Mouse (Mus musculus): ENCODE measurements around the gene Cuedc2. TPM values are rescaled to one million over a fixed set of nuclear protein-coding genes. Genes with fewer than 3 reads are reported as not detected.

The Cuedc2 gene
- polyA plus RNA-seq, 1 experiment from 2014 or later, result 169 TPM

DNA sequence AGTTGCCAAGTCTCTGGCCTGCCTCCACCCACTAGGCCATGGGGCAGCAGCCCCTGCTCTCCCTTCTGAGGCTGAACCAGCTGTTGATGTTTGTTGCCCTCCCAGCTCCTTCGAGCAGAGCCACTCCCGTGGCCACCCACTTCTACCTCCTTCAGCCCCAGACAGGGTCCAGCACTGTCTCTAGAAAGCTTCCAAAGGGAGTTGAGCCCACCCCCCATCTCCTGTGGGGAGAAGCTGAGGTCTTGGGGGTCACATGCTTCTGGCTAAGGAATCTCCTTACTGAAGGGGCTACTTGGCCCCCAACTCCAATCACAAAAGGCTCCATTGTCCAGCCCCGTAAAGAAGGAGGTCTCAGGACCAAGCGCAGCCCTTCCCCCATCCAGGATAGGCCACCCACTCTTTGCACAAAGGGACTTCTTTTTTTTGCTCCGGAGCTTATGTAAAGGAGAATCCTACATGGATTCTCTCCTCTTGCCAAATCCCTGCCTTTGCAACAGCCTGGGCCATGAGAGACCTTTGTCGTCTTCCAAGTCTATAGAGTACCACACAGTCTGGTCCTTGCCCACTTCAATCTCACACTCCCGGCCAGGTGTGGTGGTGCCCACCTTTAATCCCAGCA, 5.7 kb downstream of the Cuedc2 start:
- Histone ChIP-seq H3K36me3 (ENCODE audit: control insufficient read depth, insufficient read depth, low read length) (peaks cover 11% of the 10 kb centered on the region), H3K27me3 (ENCODE audit: control insufficient read depth, insufficient read depth, low read length) (no peaks in the 10 kb centered on the region), H3K4me1 (ENCODE audit: control insufficient read depth, insufficient read depth, low read length) (peaks cover 14% of the 10 kb centered on the region), H3K27ac (ENCODE audit: low read length) (no peak overlapping the region), H3K9ac (replicated peaks; ENCODE audit: low read depth, low read length) (no peak overlapping the region), H3K9me3 (ENCODE audit: control insufficient read depth, low read depth, low read length) (no peaks in the 10 kb centered on the region), H3K4me3 (ENCODE audit: low read depth, low read length) (no peak overlapping the region), H3K4me2 (replicated peaks; ENCODE audit: low read depth, low read length) (no peak overlapping the region)
- WGBS, result 70% methylated on average over 7 of the region's 7 CpGs
- no peak for ATAC-seq (ENCODE audit: insufficient number of reproducible peaks, insufficient read depth, low FRiP score, low read depth)

DNA sequence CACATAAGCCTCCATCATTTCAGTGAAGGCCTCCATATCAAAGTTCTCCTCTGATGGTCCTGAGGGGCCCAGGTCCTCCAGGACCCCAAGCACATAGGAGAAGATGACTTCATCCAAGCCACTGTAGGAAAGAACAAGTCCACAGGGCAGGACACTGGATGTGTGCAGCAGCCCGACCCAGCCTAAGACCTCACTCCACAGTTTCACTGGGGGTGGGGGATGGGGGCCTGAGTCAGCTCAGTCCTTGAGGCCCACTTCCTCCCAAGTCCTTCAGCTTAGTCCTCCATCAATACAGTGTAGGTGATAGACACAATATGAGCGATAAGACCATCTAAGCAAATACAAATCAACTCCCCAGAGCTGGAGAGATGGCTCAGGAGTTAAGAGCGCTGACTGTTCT, 6.6 kb downstream of the Cuedc2 start:
- ATAC-seq (ENCODE audit: insufficient number of reproducible peaks, insufficient read depth, low FRiP score, low read depth), result no peak
- Histone ChIP-seq H3K4me1 (ENCODE audit: control insufficient read depth, insufficient read depth, low read length) (peaks cover 14% of the 10 kb centered on the region), H3K36me3 (ENCODE audit: control insufficient read depth, insufficient read depth, low read length) (peaks cover 11% of the 10 kb centered on the region), H3K9ac (replicated peaks; ENCODE audit: low read depth, low read length) (no peak overlapping the region), H3K9me3 (ENCODE audit: control insufficient read depth, low read depth, low read length) (no peaks in the 10 kb centered on the region), H3K4me3 (ENCODE audit: low read depth, low read length) (no peak overlapping the region), H3K27ac (ENCODE audit: low read length) (no peak overlapping the region), H3K4me2 (replicated peaks; ENCODE audit: low read depth, low read length) (no peak overlapping the region), H3K27me3 (ENCODE audit: control insufficient read depth, insufficient read depth, low read length) (0 out of 2 replicates have a peak, but pooled peaks cover under 1% of the 10 kb centered on the region)
- WGBS, result 78% methylated on average over 3 of the region's 3 CpGs

DNA sequence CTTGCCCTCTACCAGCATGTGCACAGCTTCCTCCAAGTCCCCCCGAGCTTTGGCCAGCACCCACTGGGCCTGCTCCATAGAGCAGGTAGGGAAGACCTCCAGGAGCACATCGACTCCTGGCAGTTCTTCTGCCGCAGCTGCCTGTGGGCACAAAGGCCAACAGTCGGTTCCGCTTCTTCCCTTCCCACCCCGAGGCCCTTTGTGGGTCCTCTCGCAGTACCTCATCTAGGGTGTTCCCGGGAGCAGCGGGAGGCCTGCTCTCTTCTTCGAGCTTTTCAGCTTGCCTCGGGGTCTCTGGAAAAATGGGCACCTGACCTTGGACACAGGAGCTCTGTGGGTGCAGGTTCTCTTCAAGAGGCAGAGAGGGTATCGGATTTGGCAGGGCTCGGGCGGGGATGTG, 7.2 kb downstream of the Cuedc2 start:
- H3K4me2 ChIP-seq (replicated peaks; ENCODE audit: low read depth, low read length), result no peak overlapping the region
- peaks cover 11% of the 10 kb centered on the region for H3K36me3 ChIP-seq (ENCODE audit: control insufficient read depth, insufficient read depth, low read length)
- WGBS, result 87% methylated on average over 14 of the region's 14 CpGs
- H3K4me1 ChIP-seq (ENCODE audit: control insufficient read depth, insufficient read depth, low read length), result peaks cover 19% of the 10 kb centered on the region
- no peak overlapping the region for H3K27ac ChIP-seq (ENCODE audit: low read length)
- no peak for ATAC-seq (ENCODE audit: insufficient number of reproducible peaks, insufficient read depth, low FRiP score, low read depth)
- peaks cover 6% of the 10 kb centered on the region; the same call in 1 of the 2 replicates for H3K27me3 ChIP-seq (ENCODE audit: control insufficient read depth, insufficient read depth, low read length)
- H3K9ac ChIP-seq (replicated peaks; ENCODE audit: low read depth, low read length), result no peak overlapping the region
- no peaks in the 10 kb centered on the region for H3K9me3 ChIP-seq (ENCODE audit: control insufficient read depth, low read depth, low read length)
- H3K4me3 ChIP-seq (ENCODE audit: low read depth, low read length), result no peak overlapping the region

DNA sequence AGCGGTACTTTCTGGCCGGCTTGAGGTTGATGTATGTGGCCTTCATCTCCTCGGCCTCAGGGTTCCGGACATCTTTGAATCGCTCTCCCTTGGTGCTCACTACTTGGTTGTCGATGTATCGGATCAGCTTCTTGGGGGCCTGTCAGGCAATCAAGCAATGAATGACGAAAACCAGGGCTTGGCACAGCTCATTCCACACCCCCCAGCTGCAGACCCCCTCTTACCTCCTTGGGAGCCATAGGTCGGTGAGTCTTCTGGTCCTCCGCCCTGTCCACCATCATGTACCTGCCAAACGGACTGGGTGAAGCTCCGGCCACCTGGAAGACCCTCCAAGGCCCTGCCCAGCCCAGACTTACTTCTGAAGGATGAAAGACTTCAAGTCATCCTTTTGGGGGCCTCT, 7.8 kb downstream of the Cuedc2 start:
- ATAC-seq (ENCODE audit: insufficient number of reproducible peaks, insufficient read depth, low FRiP score, low read depth), result no peak
- Histone ChIP-seq H3K9me3 (ENCODE audit: control insufficient read depth, low read depth, low read length) (no peaks in the 10 kb centered on the region), H3K4me2 (replicated peaks; ENCODE audit: low read depth, low read length) (no peak overlapping the region), H3K4me3 (ENCODE audit: low read depth, low read length) (no peak overlapping the region), H3K27me3 (ENCODE audit: control insufficient read depth, insufficient read depth, low read length) (peaks cover 7% of the 10 kb centered on the region; the same call in 1 of the 2 replicates), H3K27ac (ENCODE audit: low read length) (no peak overlapping the region), H3K4me1 (ENCODE audit: control insufficient read depth, insufficient read depth, low read length) (peaks cover 19% of the 10 kb centered on the region), H3K9ac (replicated peaks; ENCODE audit: low read depth, low read length) (no peak overlapping the region), H3K36me3 (ENCODE audit: control insufficient read depth, insufficient read depth, low read length) (peaks cover 11% of the 10 kb centered on the region)
- 97% methylated on average over 12 of the region's 12 CpGs for WGBS

DNA sequence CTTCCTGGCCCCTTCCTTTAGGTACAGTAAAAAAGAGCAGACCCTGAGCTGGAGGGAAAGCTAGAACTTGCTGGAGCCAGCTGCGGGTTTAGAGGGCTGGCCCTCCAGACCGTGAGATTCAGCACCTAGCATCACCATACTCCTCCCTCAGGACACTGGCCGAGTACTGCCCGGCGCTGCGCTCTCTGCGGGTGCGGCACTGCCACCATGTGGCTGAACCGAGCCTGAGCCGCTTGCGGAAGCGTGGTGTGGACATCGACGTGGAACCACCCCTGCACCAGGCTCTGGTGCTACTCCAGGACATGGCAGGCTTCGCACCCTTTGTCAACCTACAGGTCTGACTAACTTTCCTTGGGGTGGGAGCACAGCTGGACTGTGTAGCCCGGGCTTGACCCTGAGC, 8.6 kb downstream of the Cuedc2 start:
- peaks cover 19% of the 10 kb centered on the region for H3K4me1 ChIP-seq (ENCODE audit: control insufficient read depth, insufficient read depth, low read length)
- H3K4me3 ChIP-seq (ENCODE audit: low read depth, low read length), result peak overlapping the region; percentile 69; the same call in 1 of the 2 replicates
- no peaks in the 10 kb centered on the region for H3K9me3 ChIP-seq (ENCODE audit: control insufficient read depth, low read depth, low read length)
- 5% methylated on average over 16 of the region's 16 CpGs for WGBS
- H3K27ac ChIP-seq (ENCODE audit: low read length), result no peak overlapping the region
- H3K4me2 ChIP-seq (replicated peaks; ENCODE audit: low read depth, low read length), result peak overlapping the region; percentile 100; the same call in 1 of the 2 replicates
- H3K9ac ChIP-seq (replicated peaks; ENCODE audit: low read depth, low read length), result no peak overlapping the region
- H3K36me3 ChIP-seq (ENCODE audit: control insufficient read depth, insufficient read depth, low read length), result peaks cover 11% of the 10 kb centered on the region
- ATAC-seq (ENCODE audit: insufficient number of reproducible peaks, insufficient read depth, low FRiP score, low read depth), result peak; percentile 62
- H3K27me3 ChIP-seq (ENCODE audit: control insufficient read depth, insufficient read depth, low read length), result peaks cover 9% of the 10 kb centered on the region

DNA sequence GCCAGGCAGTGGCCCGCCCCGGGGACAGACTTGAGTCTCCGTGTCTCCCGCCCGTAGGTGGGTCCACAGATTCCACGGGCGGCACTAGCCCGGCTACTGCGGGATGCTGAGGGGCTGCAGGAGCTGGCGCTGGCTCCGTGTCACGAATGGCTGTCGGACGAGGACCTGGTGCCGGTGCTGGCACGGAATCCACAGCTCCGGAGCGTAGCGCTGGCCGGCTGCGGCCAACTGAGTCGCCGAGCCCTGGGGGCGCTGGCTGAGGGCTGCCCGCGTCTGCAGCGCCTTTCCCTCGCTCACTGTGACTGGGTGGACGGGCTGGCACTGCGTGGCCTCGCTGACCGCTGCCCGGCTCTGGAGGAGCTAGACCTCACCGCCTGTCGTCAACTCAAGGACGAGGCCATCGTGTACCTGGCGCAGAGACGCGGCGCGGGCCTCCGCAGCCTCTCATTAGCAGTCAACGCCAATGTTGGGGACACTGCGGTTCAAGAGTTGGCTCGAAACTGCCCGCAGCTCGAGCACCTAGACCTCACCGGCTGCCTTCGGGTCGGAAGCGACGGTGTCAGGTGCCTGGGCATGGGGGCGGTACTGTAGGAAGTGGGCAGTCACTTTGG, 9.4 kb downstream of the Cuedc2 start:
- Histone ChIP-seq H3K27ac (ENCODE audit: low read length) (peak overlapping the region; percentile 55), H3K27me3 (ENCODE audit: control insufficient read depth, insufficient read depth, low read length) (peaks cover 17% of the 10 kb centered on the region), H3K9me3 (ENCODE audit: control insufficient read depth, low read depth, low read length) (no peaks in the 10 kb centered on the region), H3K4me1 (ENCODE audit: control insufficient read depth, insufficient read depth, low read length) (peaks cover 19% of the 10 kb centered on the region), H3K4me2 (replicated peaks; ENCODE audit: low read depth, low read length) (peak overlapping the region; percentile 100), H3K36me3 (ENCODE audit: control insufficient read depth, insufficient read depth, low read length) (peaks cover 11% of the 10 kb centered on the region), H3K4me3 (ENCODE audit: low read depth, low read length) (peak overlapping the region; percentile 69), H3K9ac (replicated peaks; ENCODE audit: low read depth, low read length) (peak overlapping the region; percentile 53)
- peak; percentile 4; the same call in 1 of the 2 replicates for ATAC-seq (ENCODE audit: insufficient number of reproducible peaks, insufficient read depth, low FRiP score, low read depth)
- under 1% methylated on average over 54 of the region's 54 CpGs for WGBS

DNA sequence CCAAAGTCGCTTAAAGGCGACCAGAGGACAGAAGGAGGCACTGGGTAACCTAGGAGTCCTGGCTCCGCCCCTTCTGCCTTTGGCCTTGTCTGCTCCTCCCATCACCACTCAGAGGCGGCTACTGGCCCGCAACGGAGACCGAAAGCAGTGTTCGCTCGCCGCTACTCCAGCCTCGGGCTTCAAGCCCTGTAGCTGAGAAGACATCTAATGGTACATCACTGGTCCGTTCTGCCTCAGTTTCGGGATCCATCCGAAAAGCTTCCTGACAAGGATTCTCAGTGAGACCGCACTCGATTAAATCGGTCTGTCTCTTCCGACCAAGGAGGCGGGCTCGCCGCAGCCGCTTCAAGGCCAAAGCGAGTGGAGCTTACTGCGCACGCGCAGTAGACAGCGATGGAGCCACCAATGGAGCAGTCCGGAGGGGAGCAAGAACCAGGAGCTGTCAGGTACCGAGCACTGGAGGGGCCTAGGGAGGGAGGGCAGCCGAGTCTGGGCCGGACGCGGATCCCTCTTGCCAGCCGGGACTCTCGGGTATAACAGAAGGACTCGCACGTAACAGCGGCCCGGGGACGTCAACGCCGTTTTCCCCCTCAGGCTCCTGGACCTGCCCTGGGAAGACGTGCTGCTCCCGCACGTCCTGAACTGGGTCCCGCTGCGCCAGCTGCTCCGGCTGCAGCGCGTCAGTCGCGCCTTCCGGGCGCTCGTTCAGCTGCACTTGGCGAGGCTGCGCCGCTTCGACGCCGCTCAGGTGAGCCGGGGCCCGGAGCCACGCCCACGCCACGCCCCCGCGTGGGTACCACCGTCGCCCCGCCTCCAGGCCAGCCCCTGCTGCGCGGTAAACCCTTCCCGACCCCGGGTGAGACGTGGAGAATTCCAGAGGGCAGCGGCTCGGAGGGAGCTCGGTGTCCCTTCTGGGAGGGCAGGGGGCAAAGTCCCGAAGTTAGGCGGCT, 10.1 kb downstream of the Cuedc2 start, which contains the start of gene Fbxl15:
Gene Fbxl15, plus strand, starts transcription at position 104 of the 950 bp plus-strand sequence.
- Histone ChIP-seq H3K4me3 (ENCODE audit: low read depth, low read length) (peak within 1 kb of the TSS; percentile 69), H3K27ac (ENCODE audit: low read length) (peak within 1 kb of the TSS; percentile 55)
- WGBS, result under 1% methylated on average over 81 of the region's 81 CpGs

DNA sequence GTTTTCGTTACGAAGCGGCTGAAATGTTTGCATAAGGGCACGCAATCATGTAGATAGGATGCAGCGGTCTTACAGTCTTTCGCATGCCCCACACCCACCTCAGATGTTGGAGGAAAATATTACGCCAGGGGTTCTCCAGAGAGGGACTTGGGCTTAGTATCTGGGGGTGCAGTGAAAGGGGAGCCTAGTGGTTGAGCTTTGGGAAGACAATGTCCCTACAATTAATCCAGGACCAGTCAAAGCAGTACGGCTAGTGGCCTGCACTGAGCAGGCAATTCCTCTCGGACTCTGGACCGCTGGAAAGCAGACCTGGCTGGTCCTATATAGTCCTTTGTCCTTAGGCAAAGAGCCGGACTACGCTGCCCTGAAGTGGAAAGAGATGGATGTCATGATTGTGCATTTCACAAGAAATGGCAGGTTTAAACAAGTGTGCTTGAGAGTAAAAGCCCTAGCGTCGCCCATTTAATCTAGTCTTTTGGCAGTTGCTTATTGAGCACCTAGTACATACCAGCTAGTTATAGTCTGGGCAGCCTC, 10.9 kb downstream of the Cuedc2 start:
- no peak overlapping the region for H3K9ac ChIP-seq (replicated peaks; ENCODE audit: low read depth, low read length)
- no peaks in the 10 kb centered on the region for H3K9me3 ChIP-seq (ENCODE audit: control insufficient read depth, low read depth, low read length)
- H3K4me2 ChIP-seq (replicated peaks; ENCODE audit: low read depth, low read length), result peak overlapping the region; percentile 100
- peak overlapping the region; percentile 69 for H3K4me3 ChIP-seq (ENCODE audit: low read depth, low read length)
- WGBS, result 26% methylated on average over 14 of the region's 14 CpGs
- peaks cover 19% of the 10 kb centered on the region for H3K4me1 ChIP-seq (ENCODE audit: control insufficient read depth, insufficient read depth, low read length)
- H3K27ac ChIP-seq (ENCODE audit: low read length), result peak overlapping the region; percentile 55; the same call in 1 of the 2 replicates
- ATAC-seq (ENCODE audit: insufficient number of reproducible peaks, insufficient read depth, low FRiP score, low read depth), result no peak
- peaks cover 11% of the 10 kb centered on the region for H3K36me3 ChIP-seq (ENCODE audit: control insufficient read depth, insufficient read depth, low read length)
- peaks cover 23% of the 10 kb centered on the region for H3K27me3 ChIP-seq (ENCODE audit: control insufficient read depth, insufficient read depth, low read length)

More for the DNA sequence above, 10.1 kb downstream of the Cuedc2 start, which contains the start of gene Fbxl15:
- ATAC-seq (ENCODE audit: insufficient number of reproducible peaks, insufficient read depth, low FRiP score, low read depth), result peak; percentile 88
- peaks cover 11% of the 10 kb centered on the region for H3K36me3 ChIP-seq (ENCODE audit: control insufficient read depth, insufficient read depth, low read length)
- peak within 1 kb of the TSS; percentile 100 for H3K4me2 ChIP-seq (replicated peaks; ENCODE audit: low read depth, low read length)
- peaks cover 23% of the 10 kb centered on the region for H3K27me3 ChIP-seq (ENCODE audit: control insufficient read depth, insufficient read depth, low read length)
- H3K4me1 ChIP-seq (ENCODE audit: control insufficient read depth, insufficient read depth, low read length), result peaks cover 19% of the 10 kb centered on the region
- H3K9me3 ChIP-seq (ENCODE audit: control insufficient read depth, low read depth, low read length), result no peaks in the 10 kb centered on the region
- peak within 1 kb of the TSS; percentile 53 for H3K9ac ChIP-seq (replicated peaks; ENCODE audit: low read depth, low read length)
